Mouse (Mus musculus): Measurements from ENCODE around the gene Uevld. TPM values are rescaled to one million over a fixed set of nuclear protein-coding genes. Genes with fewer than 3 reads are reported as not detected.
"Not testable (repeated sequence)": the region's sequence is repeated elsewhere in the genome, so short reads cannot be mapped to it uniquely, and the experiment has no call there.

Gene Uevld
- polyA plus RNA-seq, 1 experiment from 2014 or later, result 11.7 TPM

- Histone ChIP-seq H3K36me3 (peaks cover 63% of the 10 kb centered on the region), H3K9me3 (replicated peaks) (no peaks in the 10 kb centered on the region), H3K27me3 (ENCODE audit: low read depth, poor library complexity, severe bottlenecking) (no peaks in the 10 kb centered on the region), H3K4me1 (no peaks in the 10 kb centered on the region), H3K27ac (no peak overlapping the region), H3K4me3 (no peak overlapping the region)
- 93% methylated on average over 3 of the region's 3 CpGs for WGBS
- no peak for DNase-seq (ENCODE audit: low spot score)
Observed at GRCm38 (mm10) chr7:46883304-46883703, 75.0 kb downstream of the Uevld start.

- not testable (repeated sequence) for H3K9me3 ChIP-seq (replicated peaks); H3K27me3 ChIP-seq (ENCODE audit: low read depth, poor library complexity, severe bottlenecking); H3K27ac ChIP-seq; H3K4me1 ChIP-seq; H3K4me3 ChIP-seq; DNase-seq (ENCODE audit: low spot score)
- peaks cover 49% of the 10 kb centered on the region for H3K36me3 ChIP-seq
- 92% methylated on average over 8 of the region's 8 CpGs for WGBS
Observed at GRCm38 (mm10) chr7:46881941-46882340, 76.4 kb downstream of the Uevld start.

GRCm38 (mm10) chr7:46880992-46881391, 77.3 kb downstream of the Uevld start:
- Histone ChIP-seq H3K36me3 (peaks cover 40% of the 10 kb centered on the region), H3K9me3 (replicated peaks) (no peaks in the 10 kb centered on the region), H3K27ac (no peak overlapping the region), H3K27me3 (ENCODE audit: low read depth, poor library complexity, severe bottlenecking) (no peaks in the 10 kb centered on the region), H3K4me3 (no peak overlapping the region), H3K4me1 (no peaks in the 10 kb centered on the region)
- 88% methylated on average over 2 of the region's 2 CpGs for WGBS
- DNase-seq (ENCODE audit: low spot score), result no peak

GRCm38 (mm10) chr7:46879851-46880250, 78.5 kb downstream of the Uevld start:
- Histone ChIP-seq H3K27ac (no peak overlapping the region), H3K4me1 (no peaks in the 10 kb centered on the region), H3K9me3 (replicated peaks) (no peaks in the 10 kb centered on the region), H3K27me3 (ENCODE audit: low read depth, poor library complexity, severe bottlenecking) (no peaks in the 10 kb centered on the region), H3K36me3 (peaks cover 28% of the 10 kb centered on the region), H3K4me3 (no peak overlapping the region)
- DNase-seq (ENCODE audit: low spot score), result no peak
- WGBS, result 97% methylated on average over 5 of the region's 5 CpGs

- Histone ChIP-seq H3K4me1 (no peaks in the 10 kb centered on the region), H3K36me3 (peaks cover 13% of the 10 kb centered on the region), H3K27ac (no peak overlapping the region), H3K27me3 (ENCODE audit: low read depth, poor library complexity, severe bottlenecking) (no peaks in the 10 kb centered on the region), H3K9me3 (replicated peaks) (no peaks in the 10 kb centered on the region), H3K4me3 (no peak overlapping the region)
- 86% methylated on average over 6 of the region's 6 CpGs for WGBS
- DNase-seq (ENCODE audit: low spot score), result no peak
Observed at GRCm38 (mm10) chr7:46877255-46877654, 81.1 kb downstream of the Uevld start.

GRCm38 (mm10) chr7:46876841-46877240, 81.5 kb downstream of the Uevld start:
- Histone ChIP-seq H3K36me3 (peaks cover 13% of the 10 kb centered on the region), H3K9me3 (replicated peaks) (no peaks in the 10 kb centered on the region), H3K4me3 (no peak overlapping the region), H3K4me1 (no peaks in the 10 kb centered on the region), H3K27ac (no peak overlapping the region), H3K27me3 (ENCODE audit: low read depth, poor library complexity, severe bottlenecking) (no peaks in the 10 kb centered on the region)
- DNase-seq (ENCODE audit: low spot score), result no peak
- 68% methylated on average over 4 of the region's 4 CpGs for WGBS

Other genes starting within 250 kb of the Uevld start
- gene Saal1, start 247.8 kb downstream of the Uevld start, polyA plus RNA-seq (2016; fragmentation: Nextera tagmentation; extraction: Ambion mirVana), result 47.4 and 47.6 TPM in 2 replicates
- 0.15 TPM in 1 of 2 replicates, not detected in the other for gene Saa3, start 242.8 kb downstream of the Uevld start, polyA plus RNA-seq (2016; fragmentation: Nextera tagmentation; extraction: Ambion mirVana)
- gene Saa4, start 225.9 kb downstream of the Uevld start, polyA plus RNA-seq (2016; fragmentation: Nextera tagmentation; extraction: Ambion mirVana), result not detected in 2 replicates
- 1.4 and 3.3 TPM in 2 replicates for gene Saa1, start 215.5 kb downstream of the Uevld start, polyA plus RNA-seq (2016; fragmentation: Nextera tagmentation; extraction: Ambion mirVana)
- 1.7 TPM in 2 replicates for gene Saa2, start 206.7 kb downstream of the Uevld start, polyA plus RNA-seq (2016; fragmentation: Nextera tagmentation; extraction: Ambion mirVana)
- gene Hps5, start 162.5 kb downstream of the Uevld start, polyA plus RNA-seq (2016; fragmentation: Nextera tagmentation; extraction: Ambion mirVana), result 19.0 and 19.5 TPM in 2 replicates
- 50.2 and 52.4 TPM in 2 replicates for gene Gtf2h1, start 162.4 kb downstream of the Uevld start, polyA plus RNA-seq (2016; fragmentation: Nextera tagmentation; extraction: Ambion mirVana)
- gene Ldha, start 117.1 kb downstream of the Uevld start, polyA plus RNA-seq (2016; fragmentation: Nextera tagmentation; extraction: Ambion mirVana), result 2,714 and 3,443 TPM in 2 replicates
- gene Ldhc, start 97.3 kb downstream of the Uevld start, polyA plus RNA-seq (2016; fragmentation: Nextera tagmentation; extraction: Ambion mirVana), result 0.10 and 0.13 TPM in 2 replicates
- 236 and 252 TPM in 2 replicates for gene Tsg101, start 38.6 kb downstream of the Uevld start, polyA plus RNA-seq (2016; fragmentation: Nextera tagmentation; extraction: Ambion mirVana)
- not detected in 2 replicates for gene Gm9999, start 25.1 kb upstream of the Uevld start, polyA plus RNA-seq (2016; fragmentation: Nextera tagmentation; extraction: Ambion mirVana)
- gene Spty2d1, start 49.9 kb upstream of the Uevld start, polyA plus RNA-seq (2016; fragmentation: Nextera tagmentation; extraction: Ambion mirVana), result 11.2 and 11.9 TPM in 2 replicates
- gene Tmem86a, start 92.1 kb upstream of the Uevld start, polyA plus RNA-seq (2016; fragmentation: Nextera tagmentation; extraction: Ambion mirVana), result 8.3 and 11.8 TPM in 2 replicates
- 0.20 and 0.30 TPM in 2 replicates for gene Ptpn5, start 175.2 kb upstream of the Uevld start, polyA plus RNA-seq (2016; fragmentation: Nextera tagmentation; extraction: Ambion mirVana)
- not detected in 2 replicates for gene Mrgpra6, start 246.4 kb upstream of the Uevld start, polyA plus RNA-seq (2016; fragmentation: Nextera tagmentation; extraction: Ambion mirVana)